Mouse (Mus musculus): ENCODE measurements around the gene Gm10972. TPM values are rescaled to one million over a fixed set of nuclear protein-coding genes. Genes with fewer than 3 reads are reported as not detected.
"Not testable (repeated sequence)": the region's sequence is repeated elsewhere in the genome, so short reads cannot be mapped to it uniquely, and the experiment has no call there.

Gene Gm10972
- polyA plus RNA-seq, 1 experiment from 2014 or later, result not detected

- H3K9me3 ChIP-seq (ENCODE audit: low read length), result no peaks in the 10 kb centered on the region
- H3K4me2 ChIP-seq (ENCODE audit: low read depth, low read length), result no peak overlapping the region
- ATAC-seq, result peak; percentile 43; the same call in 1 of the 2 replicates
- DNase-seq, result no peak
- 82% methylated on average over 10 of the region's 10 CpGs for WGBS (ENCODE audit: insufficient replicate concordance)
- no peaks in the 10 kb centered on the region for H3K4me1 ChIP-seq (ENCODE audit: insufficient read depth)
- H3K4me3 ChIP-seq (ENCODE audit: low read depth, low read length), result no peak overlapping the region
- no peaks in the 10 kb centered on the region for H3K27me3 ChIP-seq (ENCODE audit: insufficient read depth, low read length)
- no peak overlapping the region for H3K9ac ChIP-seq (replicated peaks)
- H3K36me3 ChIP-seq (replicated peaks; ENCODE audit: insufficient read depth, low read length), result peaks cover 9% of the 10 kb centered on the region; the same call in 1 of the 2 replicates
- H3K27ac ChIP-seq (ENCODE audit: low read depth), result no peak overlapping the region
- TF ChIP-seq CTCF (IDR thresholded peaks at IDR 0.05; ENCODE audit: low read depth) (no peak), EP300 (IDR thresholded peaks at IDR 0.05; ENCODE audit: low read depth) (no peak)
Observed at GRCm38 (mm10) chr3:94622550-94622949, 20.4 kb upstream of the Gm10972 start.

- Histone ChIP-seq H3K27ac (ENCODE audit: low read depth) (no peak overlapping the region), H3K9me3 (ENCODE audit: low read length) (no peaks in the 10 kb centered on the region), H3K27me3 (ENCODE audit: insufficient read depth, low read length) (no peaks in the 10 kb centered on the region), H3K9ac (replicated peaks) (no peak overlapping the region), H3K4me2 (ENCODE audit: low read depth, low read length) (no peak overlapping the region), H3K36me3 (replicated peaks; ENCODE audit: insufficient read depth, low read length) (peaks cover 9% of the 10 kb centered on the region; the same call in 1 of the 2 replicates), H3K4me3 (ENCODE audit: low read depth, low read length) (no peak overlapping the region), H3K4me1 (ENCODE audit: insufficient read depth) (no peaks in the 10 kb centered on the region)
- DNase-seq, result no peak
- TF ChIP-seq CTCF (IDR thresholded peaks at IDR 0.05; ENCODE audit: low read depth) (no peak), EP300 (IDR thresholded peaks at IDR 0.05; ENCODE audit: low read depth) (no peak)
- ATAC-seq, result no peak
- WGBS (ENCODE audit: insufficient replicate concordance), result 92% methylated on average over 4 of the region's 4 CpGs
Observed at GRCm38 (mm10) chr3:94624281-94624680, 18.6 kb upstream of the Gm10972 start.

DNA sequence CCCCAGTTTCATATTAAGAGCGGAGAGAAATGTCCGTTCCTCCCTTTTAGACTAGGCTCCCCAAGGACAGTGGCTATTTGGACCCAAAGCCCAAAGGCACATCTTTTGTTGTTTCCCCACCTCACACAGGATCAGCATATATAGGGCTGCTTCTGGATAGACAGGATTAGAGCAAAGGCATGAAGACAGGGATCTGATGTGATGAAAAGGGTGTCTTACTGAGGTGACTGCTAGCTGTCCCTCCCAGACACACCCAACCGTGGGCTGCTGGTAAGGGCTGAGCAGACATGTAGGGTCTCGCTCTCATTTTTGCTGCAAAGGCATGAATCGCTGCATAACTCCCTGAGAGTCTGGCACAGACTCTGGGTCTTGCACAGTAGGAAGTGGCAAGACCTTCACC, 14.2 kb upstream of the Gm10972 start:
- no peak for ATAC-seq
- Histone ChIP-seq H3K9me3 (ENCODE audit: low read length) (no peaks in the 10 kb centered on the region), H3K27ac (ENCODE audit: low read depth) (no peak overlapping the region), H3K36me3 (replicated peaks; ENCODE audit: insufficient read depth, low read length) (0 out of 2 replicates have a peak, but pooled peaks cover 4% of the 10 kb centered on the region), H3K4me2 (ENCODE audit: low read depth, low read length) (no peak overlapping the region), H3K27me3 (ENCODE audit: insufficient read depth, low read length) (no peaks in the 10 kb centered on the region), H3K9ac (replicated peaks) (no peak overlapping the region), H3K4me3 (ENCODE audit: low read depth, low read length) (no peak overlapping the region), H3K4me1 (ENCODE audit: insufficient read depth) (no peaks in the 10 kb centered on the region)
- WGBS (ENCODE audit: insufficient replicate concordance), result 90% methylated on average over 5 of the region's 5 CpGs
- no peak for DNase-seq
- TF ChIP-seq EP300 (IDR thresholded peaks at IDR 0.05; ENCODE audit: low read depth) (no peak), CTCF (IDR thresholded peaks at IDR 0.05; ENCODE audit: low read depth) (no peak)

GRCm38 (mm10) chr3:94629876-94630275, 13.0 kb upstream of the Gm10972 start:
- Histone ChIP-seq H3K27me3 (ENCODE audit: insufficient read depth, low read length) (no peaks in the 10 kb centered on the region), H3K36me3 (replicated peaks; ENCODE audit: insufficient read depth, low read length) (0 out of 2 replicates have a peak, but pooled peaks cover 4% of the 10 kb centered on the region), H3K27ac (ENCODE audit: low read depth) (no peak overlapping the region), H3K4me2 (ENCODE audit: low read depth, low read length) (no peak overlapping the region), H3K9me3 (ENCODE audit: low read length) (no peaks in the 10 kb centered on the region), H3K4me3 (ENCODE audit: low read depth, low read length) (no peak overlapping the region), H3K4me1 (ENCODE audit: insufficient read depth) (no peaks in the 10 kb centered on the region), H3K9ac (replicated peaks) (no peak overlapping the region)
- TF ChIP-seq EP300 (IDR thresholded peaks at IDR 0.05; ENCODE audit: low read depth) (no peak), CTCF (IDR thresholded peaks at IDR 0.05; ENCODE audit: low read depth) (no peak)
- ATAC-seq, result no peak
- WGBS (ENCODE audit: insufficient replicate concordance), result 72% methylated on average over 3 of the region's 3 CpGs
- no peak for DNase-seq

GRCm38 (mm10) chr3:94648755-94649590, 6.1 kb downstream of the Gm10972 start:
- WGBS (ENCODE audit: insufficient replicate concordance), result 49% methylated on average over 6 of the region's 6 CpGs
- TF ChIP-seq EP300 (IDR thresholded peaks at IDR 0.05; ENCODE audit: low read depth) (no peak), CTCF (IDR thresholded peaks at IDR 0.05; ENCODE audit: low read depth) (no peak)
- no peak overlapping the region for H3K9ac ChIP-seq (replicated peaks)

GRCm38 (mm10) chr3:94650409-94650808, 7.5 kb downstream of the Gm10972 start:
- H3K36me3 ChIP-seq (replicated peaks; ENCODE audit: insufficient read depth, low read length), result no peaks in the 10 kb centered on the region
- H3K27me3 ChIP-seq (ENCODE audit: insufficient read depth, low read length), result no peaks in the 10 kb centered on the region
- H3K27ac ChIP-seq (ENCODE audit: low read depth), result no peak overlapping the region
- ATAC-seq, result no peak
- peaks cover 17% of the 10 kb centered on the region for H3K4me1 ChIP-seq (ENCODE audit: insufficient read depth)
- WGBS (ENCODE audit: insufficient replicate concordance), result 85% methylated on average over 7 of the region's 7 CpGs
- no peaks in the 10 kb centered on the region for H3K9me3 ChIP-seq (ENCODE audit: low read length)
- TF ChIP-seq EP300 (IDR thresholded peaks at IDR 0.05; ENCODE audit: low read depth) (no peak), CTCF (IDR thresholded peaks at IDR 0.05; ENCODE audit: low read depth) (no peak)
- no peak overlapping the region for H3K4me3 ChIP-seq (ENCODE audit: low read depth, low read length)
- H3K9ac ChIP-seq (replicated peaks), result no peak overlapping the region
- no peak for DNase-seq
- H3K4me2 ChIP-seq (ENCODE audit: low read depth, low read length), result no peak overlapping the region

More at GRCm38 (mm10) chr3:94648755-94649590, 6.1 kb downstream of the Gm10972 start:
- ATAC-seq (peak; percentile 94), DNase-seq (peak; percentile 27)
- Histone ChIP-seq H3K4me3 (ENCODE audit: low read depth, low read length) (no peak overlapping the region), H3K9me3 (ENCODE audit: low read length) (no peaks in the 10 kb centered on the region), H3K36me3 (replicated peaks; ENCODE audit: insufficient read depth, low read length) (no peaks in the 10 kb centered on the region), H3K4me1 (ENCODE audit: insufficient read depth) (peaks cover 17% of the 10 kb centered on the region), H3K27ac (ENCODE audit: low read depth) (peak overlapping the region; percentile 77), H3K4me2 (ENCODE audit: low read depth, low read length) (peak overlapping the region; percentile 42; the same call in 1 of the 2 replicates), H3K27me3 (ENCODE audit: insufficient read depth, low read length) (no peaks in the 10 kb centered on the region)

DNA sequence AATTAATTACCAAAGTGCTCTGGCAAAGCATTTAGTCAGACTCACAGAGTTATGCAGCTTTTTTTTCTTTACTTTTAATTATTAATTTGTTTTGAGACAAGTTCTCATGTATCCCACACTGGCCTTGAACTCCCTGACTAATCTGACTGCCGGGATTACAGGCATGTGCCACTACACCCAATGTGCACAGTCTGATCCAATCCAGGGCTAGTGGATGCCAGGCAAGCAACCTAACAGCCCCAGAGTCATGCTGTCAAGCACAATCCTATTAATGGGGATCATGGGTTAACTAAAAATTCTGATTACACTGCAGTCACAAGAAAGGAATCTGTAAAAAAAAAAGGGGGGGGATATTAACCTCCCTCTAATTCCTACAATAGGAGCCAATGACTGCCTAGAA, 11.1 kb downstream of the Gm10972 start:
- H3K4me3 ChIP-seq (ENCODE audit: low read depth, low read length); H3K9ac ChIP-seq (replicated peaks); H3K27ac ChIP-seq (ENCODE audit: low read depth); H3K4me2 ChIP-seq (ENCODE audit: low read depth, low read length); DNase-seq; H3K9me3 ChIP-seq (ENCODE audit: low read length); H3K36me3 ChIP-seq (replicated peaks; ENCODE audit: insufficient read depth, low read length); H3K27me3 ChIP-seq (ENCODE audit: insufficient read depth, low read length); ATAC-seq: not testable (repeated sequence)
- WGBS (ENCODE audit: insufficient replicate concordance), result 63% methylated on average over 1 of the region's 1 CpGs
- peaks cover 20% of the 10 kb centered on the region for H3K4me1 ChIP-seq (ENCODE audit: insufficient read depth)

DNA sequence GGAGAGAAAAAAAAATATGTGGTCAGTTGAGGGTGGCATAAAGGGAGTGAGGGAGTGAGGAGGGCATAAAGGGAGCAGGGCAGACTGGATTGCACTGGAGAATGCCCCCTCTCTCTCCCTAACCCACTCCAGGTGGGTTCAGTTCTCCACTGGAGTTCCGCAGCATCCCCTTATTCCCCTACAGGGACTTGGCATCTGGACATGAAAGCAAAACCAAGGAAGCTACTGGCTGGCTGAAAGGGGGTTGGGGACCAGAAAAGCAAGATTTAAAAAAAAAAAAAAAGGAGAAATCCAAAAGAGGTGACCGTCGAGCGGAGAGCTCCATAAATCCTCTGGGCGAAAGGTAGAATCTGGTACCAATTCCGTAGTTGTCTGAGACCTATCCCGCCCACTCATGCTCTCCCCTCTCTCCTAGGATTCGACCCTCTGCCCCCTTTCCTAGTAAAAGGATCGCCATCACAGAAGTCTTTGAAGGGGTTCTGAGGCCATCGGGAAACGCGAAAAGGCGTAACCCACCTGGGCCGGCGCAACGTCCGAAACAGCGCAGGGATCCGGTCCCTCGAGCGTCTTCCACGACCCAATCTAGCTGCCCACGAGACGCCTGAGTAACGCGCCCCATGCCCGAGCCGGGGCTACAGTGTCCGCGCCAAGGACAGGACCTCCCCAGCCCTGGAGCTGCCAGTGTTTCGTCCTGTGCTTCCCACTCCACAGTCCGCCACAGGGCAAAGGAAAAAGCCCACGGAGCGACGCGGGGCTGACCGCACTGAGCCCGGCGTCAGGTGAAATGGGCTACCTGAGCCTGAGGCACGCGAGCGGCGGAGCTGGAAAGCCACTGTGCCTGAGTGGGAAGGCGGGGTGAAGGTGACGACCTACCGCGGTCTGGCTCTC, 15.2 kb downstream of the Gm10972 start:
- Histone ChIP-seq H3K9ac (replicated peaks) (peak overlapping the region; percentile 59), H3K4me2 (ENCODE audit: low read depth, low read length) (peak overlapping the region; percentile 78), H3K4me3 (ENCODE audit: low read depth, low read length) (peak overlapping the region; percentile 54), H3K27ac (ENCODE audit: low read depth) (peak overlapping the region; percentile 34; the same call in 1 of the 2 replicates), H3K4me1 (ENCODE audit: insufficient read depth) (peaks cover 13% of the 10 kb centered on the region)
- not testable (repeated sequence) for H3K9me3 ChIP-seq (ENCODE audit: low read length); H3K36me3 ChIP-seq (replicated peaks; ENCODE audit: insufficient read depth, low read length); DNase-seq; H3K27me3 ChIP-seq (ENCODE audit: insufficient read depth, low read length)
- WGBS (ENCODE audit: insufficient replicate concordance), result 8% methylated on average over 22 of the region's 47 CpGs
- ATAC-seq, result peak; percentile 47
